Mouse (Mus musculus) spleen, postnatal 14 days (tissue): ENCODE results near the gene Cox16.
A peak's percentile ranks its signal among the peaks of the same experiment; 100 is the strongest.
"Not testable (repeated sequence)": the region's sequence is repeated elsewhere in the genome, so short reads cannot be mapped to it uniquely, and the experiment has no call there.

Experiments
- DNase-seq, 2 experiments: peaks; one replicate each; pipeline ENCODE4 v3.0.0; 2021 to 2022; ENCODE audit warnings: low spot score in 2 of 2

Gene Cox16

DNA sequence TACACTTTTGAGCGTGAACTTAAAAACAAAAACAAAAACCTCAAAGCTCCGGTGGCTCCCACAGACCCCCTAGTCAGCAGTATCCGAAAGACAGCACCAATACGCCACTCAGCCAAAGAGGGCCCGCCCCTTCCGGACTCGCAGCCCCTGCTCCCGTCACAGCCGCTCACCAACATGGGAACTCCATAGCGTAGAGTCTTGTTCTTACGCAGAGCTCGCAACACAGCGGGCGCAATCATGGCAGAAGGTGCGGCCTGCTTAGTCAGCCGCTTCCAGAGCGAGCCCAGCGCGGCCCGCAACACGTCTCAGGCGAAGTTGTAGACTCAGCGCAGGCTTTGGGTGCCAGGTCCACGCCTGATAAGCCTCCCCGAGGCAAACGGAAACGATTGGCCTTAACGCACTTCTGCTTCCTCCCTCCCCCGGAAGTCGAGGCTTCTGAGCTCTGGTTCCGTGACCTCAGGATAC is at the start of gene Cox16:
TSS of gene Cox16 (minus strand) at position 401 of the 465 bp plus-strand sequence.
- DNase-seq = peak; percentile 47 to 72

DNA sequence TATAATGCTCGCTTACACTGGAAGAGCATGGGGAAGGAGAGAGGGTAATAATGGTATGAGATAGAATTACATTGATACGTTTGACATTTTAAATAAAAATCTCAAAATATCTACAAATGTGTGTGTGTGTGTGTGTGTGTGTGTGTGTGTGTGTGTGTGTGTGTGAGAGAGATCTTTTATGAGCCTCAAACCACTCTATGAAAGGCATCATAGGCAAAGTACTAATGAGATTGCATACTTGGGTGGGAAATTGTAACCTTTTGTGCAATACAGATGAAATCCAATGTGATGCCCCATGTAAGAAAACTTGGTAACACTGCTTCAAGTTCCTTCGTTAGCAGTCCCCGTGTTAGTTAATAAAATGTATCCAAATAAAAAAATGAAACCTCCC is 48.1 kb upstream of the Cox16 start:
- DNase-seq = no peak

DNA sequence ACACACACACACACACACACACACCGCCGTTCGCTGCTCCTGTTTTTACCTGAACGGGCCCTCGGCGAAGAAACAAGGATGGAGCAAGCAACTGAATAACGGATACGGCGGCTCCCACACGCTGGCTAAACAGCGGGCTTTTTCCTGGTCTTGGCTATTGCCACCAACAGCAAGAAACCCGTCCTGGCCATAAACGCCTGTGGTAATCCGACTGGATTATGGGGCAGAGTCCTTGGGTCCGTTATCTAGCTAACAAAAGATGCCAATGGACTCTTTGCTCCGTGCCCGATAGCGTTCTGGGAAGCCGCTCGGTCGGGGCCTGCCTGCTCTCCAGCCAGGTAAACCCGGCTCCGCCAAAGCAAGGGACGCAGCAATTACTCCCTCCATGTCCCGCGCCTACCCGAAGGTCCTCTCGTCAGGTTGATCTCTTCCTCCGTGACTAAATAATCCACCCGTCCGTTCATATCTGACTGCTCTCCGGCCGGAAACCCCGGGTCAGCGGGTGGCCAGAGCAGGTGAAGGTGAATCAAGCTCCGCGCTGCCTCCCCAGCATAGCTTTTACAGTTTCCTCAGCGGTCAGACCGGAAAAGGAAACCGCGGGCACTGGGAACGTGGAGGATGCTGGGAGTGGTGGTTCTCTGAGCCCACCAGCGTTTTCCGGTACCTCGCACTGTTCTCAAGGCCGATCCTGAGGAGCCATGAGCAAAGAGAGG is 47.5 kb upstream of the Cox16 start, which contains the start of the genes Gm20498 and Synj2bp:
TSS of gene Gm20498 (minus strand) at position 590 of the 713 bp plus-strand sequence.
TSS of gene Synj2bp (minus strand) at position 596 of the 713 bp plus-strand sequence.
- DNase-seq = peak; percentile 56 to 69

DNA sequence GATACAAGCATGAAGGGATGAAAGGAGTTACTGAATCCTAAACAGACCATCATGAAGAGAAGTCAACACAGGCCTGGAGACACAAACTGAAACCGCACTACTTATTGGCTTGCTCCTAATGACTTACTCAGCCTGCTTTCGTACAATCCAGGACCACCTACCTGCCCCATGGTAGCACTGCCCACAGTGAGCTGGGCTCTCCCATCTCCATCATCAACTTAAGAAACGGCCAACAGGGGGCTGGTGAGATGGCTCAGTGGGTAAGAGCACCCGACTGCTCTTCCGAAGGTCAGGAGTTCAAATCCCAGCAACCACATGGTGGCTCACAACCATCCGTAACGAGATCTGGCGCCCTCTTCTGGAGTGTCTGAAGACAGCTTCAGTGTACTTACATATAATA is 45.7 kb upstream of the Cox16 start:
- DNase-seq = not testable (repeated sequence)

DNA sequence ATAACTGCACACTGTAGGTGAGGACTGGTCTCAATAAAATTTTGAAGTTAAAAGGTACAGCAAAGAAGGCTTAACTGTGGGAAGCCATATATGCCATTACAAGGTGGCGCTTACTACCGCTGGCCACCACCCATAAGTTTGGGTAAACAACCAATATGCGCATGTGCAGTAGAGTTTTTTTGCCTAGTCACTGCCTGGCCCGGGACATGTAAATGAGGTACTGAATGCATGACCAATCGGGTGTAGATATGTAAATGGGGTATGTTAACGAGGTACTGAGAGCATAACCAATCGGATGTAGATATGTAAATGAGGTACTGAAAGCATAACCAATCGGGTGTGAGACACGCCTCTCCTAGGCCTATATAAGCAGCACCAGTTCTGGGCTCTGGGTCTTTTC is 12.0 kb upstream of the Cox16 start:
- DNase-seq = not testable (repeated sequence)

DNA sequence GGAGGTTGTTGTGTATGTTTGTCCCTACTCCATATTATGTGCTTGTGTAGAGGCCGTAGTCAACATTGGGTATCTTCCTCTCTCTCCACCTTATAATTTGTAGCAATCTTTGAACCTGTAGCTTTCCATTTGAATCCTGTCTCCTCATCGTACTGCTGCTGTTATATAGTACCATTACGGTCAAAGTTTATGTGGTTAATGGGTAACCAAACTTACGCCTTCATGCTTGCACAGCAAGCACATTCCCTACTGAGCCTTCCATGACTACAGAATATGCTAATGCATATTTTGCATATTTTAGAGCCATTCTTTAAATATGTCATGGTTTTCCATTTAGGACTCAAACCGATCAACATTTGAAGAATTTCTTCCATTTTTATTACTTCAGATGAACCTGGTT is 5.6 kb upstream of the Cox16 start:
- DNase-seq = no peak

DNA sequence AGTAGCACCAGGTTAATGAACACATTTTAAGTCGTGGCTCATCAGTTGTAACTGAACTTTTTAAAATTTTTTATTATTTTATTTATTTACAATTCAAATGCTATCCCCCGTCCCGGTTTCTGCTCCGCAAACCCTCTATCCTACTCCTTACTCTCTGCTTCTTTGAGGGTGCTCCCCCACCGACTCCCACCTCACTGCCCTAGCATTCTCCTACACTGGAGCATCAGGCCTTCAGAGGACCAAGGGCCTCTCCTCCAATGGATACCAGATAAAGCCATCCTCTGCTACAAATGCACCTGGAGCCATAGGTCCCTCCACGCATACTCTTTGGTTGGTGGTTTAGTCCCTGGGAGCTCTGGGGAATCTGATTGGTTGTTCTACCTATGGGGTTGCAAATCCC is 384 bp upstream of the Cox16 start:
- no peak for DNase-seq

DNA sequence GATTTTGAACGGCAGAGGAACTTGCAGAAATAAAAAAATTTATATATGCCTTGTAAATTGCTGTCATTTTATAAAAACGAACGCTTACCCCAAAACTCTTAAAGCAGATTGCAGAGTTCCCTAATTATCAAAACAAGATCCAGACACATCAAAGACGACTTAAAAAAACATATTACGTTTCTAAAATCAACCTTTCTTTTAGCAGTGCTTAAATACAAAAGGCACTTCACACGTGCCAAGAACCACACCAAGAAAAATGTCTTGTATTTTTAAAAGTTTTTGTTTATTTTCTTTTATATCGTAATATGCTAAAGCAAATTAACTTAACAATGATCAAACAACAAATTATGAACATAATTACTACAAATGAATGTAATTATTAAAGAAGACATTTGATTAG is 715 bp downstream of the Cox16 start:
- no peak for DNase-seq

DNA sequence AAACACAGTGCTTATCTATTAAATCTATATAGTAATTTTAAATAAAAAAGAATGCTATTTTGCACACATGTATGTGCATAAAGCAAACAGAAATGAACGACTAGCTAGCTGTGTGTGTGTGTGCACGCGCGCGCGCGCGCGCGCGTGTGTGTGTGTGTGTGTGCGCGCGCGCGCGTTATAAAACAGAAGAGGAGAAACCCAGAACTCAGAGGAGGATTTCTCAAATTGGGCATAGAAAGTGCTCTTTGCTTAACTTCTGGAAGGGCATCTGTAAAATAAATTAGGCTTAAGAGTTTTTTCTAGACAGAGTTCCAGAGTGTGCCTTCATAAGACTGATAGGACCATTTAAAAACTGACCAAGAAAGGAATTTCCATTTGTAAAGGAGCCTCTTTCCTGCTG is 1.3 kb downstream of the Cox16 start:
- no peak for DNase-seq

DNA sequence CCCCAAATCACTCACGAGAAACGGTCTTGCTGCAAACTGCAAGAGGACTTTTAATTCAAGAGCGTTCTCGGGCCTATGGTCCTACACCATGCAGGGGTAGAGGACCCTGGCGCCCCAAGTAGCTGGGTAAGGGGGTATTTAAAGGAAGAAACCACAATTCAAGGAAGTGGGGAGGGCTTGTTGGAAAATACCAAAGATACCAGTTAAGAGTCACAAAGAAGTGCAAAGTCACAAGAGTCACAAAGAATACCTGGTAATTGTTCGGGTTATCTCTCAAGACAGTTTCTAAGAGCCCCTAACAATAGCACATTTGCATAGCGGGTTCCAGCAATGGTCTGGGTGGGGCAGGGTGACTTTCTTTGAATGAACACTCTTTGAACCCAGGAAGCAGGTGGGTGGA is 25.9 kb downstream of the Cox16 start:
- not testable (repeated sequence) for DNase-seq

DNA sequence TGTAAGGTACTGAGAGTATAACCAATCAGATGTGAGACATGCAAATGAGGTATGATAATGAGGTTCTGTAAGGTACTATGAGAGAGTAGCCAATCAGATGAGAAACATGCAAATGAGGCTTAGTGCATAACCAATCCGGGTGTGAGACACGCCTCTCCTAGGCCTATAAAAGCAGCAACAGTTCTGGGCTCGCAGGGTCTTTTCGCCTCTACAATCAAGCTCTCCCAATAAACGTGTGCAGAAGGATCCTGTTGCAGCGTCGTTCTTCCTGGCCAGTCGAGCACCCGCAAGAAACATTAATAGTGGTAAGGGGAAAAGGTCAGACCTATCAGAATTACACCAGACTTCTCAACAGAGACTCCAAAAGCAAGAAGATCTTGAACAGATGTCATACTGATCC is 45.9 kb downstream of the Cox16 start:
- not testable (repeated sequence) for DNase-seq

DNA sequence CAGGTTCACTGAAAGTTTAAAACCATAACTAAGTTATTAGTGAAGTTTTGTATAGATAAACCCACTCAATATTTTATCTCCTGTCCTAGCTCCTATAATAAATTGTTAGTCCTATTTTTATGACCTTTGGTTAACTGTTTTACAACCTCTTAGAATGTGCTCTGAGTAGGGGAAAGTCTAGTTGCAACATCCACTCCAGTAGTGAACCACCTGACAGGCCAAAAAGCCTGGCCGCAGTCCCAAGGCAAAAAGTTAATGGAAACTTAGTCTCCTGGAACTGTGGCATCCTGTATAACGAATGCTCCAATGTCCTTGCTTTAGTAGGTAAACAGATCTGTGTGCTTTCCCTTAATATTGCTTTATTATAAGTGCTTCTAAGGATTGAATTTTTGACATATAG is 50.1 kb downstream of the Cox16 start:
- DNase-seq = not testable (repeated sequence)

DNA sequence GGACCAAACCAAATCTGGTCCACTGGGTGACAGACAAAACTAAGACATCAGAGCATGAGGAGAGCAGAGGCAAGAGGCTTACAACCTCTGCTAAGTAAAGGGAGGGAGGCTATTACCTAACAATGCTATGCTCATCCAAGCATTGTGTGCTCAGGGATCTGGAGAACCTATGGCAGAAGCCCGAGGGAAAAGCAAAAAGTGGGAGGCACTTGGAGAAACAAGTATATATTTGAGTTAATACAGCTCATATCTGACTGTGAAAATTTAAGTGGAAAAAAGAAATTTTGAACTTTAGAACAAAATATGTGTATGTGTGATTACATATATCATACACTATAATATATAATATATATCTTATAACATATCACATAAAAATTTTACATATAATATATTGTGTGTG is 63.1 kb downstream of the Cox16 start, which contains the start of gene Adam4:
TSS of gene Adam4 (minus strand) at position 101 of the 400 bp plus-strand sequence.
- no peak for DNase-seq

DNA sequence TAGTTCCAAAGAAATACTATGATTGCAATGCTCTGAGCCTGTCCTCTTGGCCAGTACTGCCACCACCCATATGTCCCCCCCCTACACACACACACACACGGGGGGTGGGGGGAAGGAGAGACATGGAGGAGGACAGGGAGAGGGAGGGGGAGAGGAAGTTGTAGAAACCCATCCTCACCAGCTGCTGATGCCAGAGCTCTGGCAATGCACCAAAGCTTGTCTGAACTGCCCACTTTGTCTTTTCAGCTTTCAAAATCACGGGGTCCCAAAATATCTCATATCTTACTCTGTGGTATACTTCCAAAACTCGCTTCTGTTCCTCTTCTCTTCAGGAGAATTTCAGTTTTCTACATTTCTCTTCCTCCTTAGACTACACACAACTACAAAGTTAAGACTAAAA is 71.7 kb downstream of the Cox16 start:
- DNase-seq = no peak

DNA sequence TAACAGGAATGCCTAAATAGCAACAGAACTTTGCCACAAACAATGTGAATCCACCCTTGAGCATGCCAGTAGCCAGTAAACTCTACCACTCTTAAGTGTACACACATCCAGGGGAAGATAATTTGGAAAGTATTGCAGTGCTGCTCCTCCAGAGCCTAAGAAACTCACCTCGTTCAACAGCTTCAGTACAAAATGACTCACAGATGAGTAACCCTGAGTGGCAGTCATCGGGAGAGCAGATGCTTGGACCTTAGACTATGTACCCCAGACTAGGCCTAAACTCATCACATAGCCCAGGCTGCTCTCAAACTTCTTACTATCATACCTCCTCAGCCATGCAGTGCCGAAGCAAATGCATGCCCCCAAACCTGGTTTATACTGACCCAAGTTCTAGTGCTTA is 76.0 kb downstream of the Cox16 start:
- no peak for DNase-seq

DNA sequence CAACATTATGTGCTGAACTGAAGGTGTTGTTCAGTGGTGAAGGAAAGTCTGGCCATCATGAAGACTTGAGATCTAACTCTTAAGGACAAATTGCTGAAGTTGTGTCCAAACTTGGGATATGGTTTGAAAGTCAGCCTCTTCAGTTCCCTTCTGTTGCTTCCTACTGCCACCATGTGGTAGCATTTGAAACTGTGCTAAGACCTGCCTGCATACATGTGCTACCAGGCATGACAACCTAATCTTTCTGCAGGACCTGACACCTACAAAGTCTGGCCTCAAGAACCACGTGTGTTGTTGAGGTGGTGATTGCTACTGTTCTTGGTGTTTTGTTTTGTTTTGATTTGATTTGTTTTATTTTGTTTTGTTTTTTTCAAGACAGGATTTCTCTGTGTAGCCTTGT is 82.7 kb downstream of the Cox16 start:
- peak in 1 of 2 experiments; percentile 21 for DNase-seq

DNA sequence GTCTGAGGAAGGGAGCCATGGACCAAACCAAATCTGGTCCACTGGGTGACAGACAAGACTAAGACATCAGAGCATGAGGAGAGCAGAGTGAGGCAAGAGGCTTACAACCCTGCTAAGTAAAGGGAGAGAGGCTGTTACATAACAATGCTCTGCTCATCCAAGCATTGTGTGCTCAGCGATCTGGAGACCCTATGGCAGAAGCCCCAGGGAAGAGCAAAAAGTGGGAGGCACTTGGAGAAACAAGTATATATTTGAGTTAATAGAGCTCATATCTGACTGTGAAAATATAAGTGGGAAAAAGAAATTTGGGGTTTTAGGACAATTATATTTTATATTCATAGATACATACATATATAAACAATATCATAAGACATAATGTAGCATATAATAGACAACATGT is 105.6 kb downstream of the Cox16 start, which contains the start of gene Gm4787:
TSS of gene Gm4787 (minus strand) at position 101 of the 400 bp plus-strand sequence.
- DNase-seq = not testable (repeated sequence)

DNA sequence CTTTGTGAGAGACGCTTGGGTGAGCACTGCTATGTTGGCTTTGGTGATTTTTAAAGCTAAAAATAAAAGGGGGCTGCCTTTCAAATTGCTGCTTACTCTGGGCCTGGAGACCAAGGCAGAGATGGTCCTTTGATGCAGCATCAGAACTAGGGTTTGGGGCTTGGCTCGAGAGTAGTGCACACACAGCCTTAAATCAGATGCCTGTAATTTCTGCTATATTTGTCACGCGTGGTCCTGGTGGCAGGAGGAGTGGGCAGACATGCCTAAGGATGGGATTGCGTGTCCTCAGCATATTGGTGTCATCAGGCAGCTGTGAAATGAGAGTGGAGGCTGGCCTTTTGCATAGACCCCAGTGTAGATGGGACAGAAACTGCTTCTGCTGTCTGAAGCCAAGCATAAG is 151.1 kb downstream of the Cox16 start:
- DNase-seq = no peak

DNA sequence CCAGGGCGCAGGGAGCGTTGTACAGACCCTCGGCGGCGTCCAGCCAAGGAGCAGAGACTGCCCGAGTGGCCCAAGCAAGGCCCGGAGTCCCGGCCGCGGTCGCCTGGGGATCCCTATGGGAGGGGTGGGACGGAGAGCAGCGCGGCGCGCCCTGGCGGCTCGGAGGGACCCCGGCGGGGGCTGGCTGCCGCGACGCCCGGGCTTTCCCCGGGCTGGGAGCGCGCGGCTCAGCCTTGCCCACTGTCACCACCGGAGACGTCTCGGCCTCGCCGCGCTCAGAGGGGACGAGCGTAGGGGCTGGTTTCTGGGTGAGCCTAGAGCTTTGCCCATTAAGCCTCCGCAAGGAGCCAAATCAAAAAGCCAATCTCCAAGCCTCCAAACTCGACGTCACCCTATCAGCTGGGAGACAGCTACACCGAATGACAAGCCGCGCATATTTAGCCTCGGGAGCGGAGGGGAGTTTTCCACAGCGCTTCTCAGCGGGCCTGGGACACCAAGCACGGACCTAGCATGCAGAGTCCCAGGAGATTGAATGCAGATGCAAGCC is 152.0 kb downstream of the Cox16 start, which contains the start of gene Slc8a3:
TSS of gene Slc8a3 (minus strand) at position 306 of the 547 bp plus-strand sequence.
- DNase-seq = no peak

DNA sequence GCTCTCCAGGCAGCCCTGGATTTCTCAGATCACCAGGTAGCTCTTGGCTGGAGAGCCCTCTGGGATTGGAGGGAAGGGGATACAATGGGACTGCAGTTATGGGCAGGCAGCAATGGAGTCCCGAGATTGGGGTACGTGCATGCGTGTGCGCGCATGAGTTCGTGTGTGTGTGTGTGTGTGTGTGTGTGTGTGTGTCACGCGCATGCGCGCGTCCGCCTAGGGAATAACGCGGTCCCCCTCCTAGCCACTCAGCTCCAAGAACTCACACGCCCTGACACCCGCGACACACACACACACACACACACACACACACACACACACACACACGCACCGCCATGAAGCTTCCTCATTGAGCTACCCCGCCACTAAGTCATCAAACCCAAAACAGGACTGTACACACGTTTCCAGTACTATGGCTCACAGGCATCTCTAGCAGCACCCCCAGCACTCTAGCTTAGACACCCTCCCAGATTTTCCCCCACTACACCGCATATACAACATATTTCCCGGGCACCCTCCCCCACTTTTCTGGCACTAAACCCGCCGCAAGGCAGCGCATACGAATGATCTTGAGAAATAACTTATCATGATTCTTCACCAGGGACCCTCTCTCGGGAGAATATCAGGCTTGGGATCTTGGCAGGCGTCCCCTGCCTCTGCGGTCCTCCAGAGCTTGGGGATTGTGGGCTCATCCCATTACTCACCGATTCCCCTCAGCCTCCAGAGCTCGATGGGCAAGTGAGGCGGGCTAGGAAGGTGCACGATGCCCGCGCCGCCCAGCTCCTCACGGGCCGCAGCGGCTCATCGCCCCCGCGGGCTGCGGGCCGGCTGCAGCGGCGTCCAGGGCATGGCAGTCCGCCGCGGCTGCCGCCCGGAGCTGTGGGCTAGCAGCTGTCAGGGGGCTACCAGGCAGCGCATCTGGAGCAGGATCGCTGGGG is 152.7 kb downstream of the Cox16 start:
- no peak for DNase-seq

DNA sequence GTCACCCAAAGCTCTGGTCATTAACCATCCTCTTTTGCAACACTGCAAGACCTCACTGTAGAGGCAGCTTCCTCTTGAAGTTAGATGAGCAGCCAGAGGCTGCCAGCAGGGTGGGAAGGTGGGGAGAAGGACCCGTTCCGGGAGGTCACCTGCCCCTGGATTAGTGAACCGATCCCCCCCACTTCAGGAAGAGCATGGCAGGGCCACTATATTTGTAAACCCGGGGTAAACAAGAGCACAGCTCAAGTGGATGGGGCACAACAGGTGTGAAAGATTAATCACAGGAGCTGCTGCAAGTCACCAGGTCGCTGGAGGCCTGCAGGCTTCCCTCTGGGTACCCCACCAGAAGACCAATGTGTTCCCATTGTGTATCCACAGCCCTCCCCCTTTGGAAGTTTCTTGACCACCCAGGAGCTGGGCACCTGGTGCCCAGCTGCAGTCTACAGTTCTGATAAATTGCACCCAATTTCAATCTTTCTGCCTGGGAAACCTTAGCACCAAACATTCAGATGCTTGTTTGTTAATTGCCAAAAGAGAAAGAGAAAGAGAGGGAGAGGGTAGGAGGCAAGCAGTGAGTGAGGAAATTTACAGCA is 153.8 kb downstream of the Cox16 start:
- DNase-seq = no peak

DNA sequence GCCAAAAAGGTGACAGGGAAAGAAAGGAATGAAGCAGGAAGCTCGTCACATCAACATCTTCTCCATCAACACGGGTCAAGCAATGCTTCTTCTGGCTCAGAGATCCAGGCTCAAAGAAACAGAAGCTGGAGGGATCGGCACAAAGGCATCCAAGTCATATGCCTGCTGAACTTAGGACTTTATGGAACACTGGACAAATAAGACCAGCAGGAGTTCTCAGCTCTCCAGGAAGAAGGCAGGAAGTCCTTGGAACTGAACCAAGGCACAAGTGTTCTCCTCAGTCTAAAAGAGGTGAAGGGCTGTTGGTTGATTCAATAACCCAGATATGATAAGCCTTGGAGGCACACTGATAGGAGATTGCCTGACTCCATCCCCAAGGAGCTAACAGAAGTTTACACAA is 159.9 kb downstream of the Cox16 start:
- no peak for DNase-seq
